Mouse (Mus musculus) hindbrain, embryonic 13.5 days (tissue): ENCODE data around the gene Klhl25. TPM values are rescaled to one million over a fixed set of nuclear protein-coding genes. Genes with fewer than 3 reads are reported as not detected.
"Not testable (repeated sequence)": the region's sequence is repeated elsewhere in the genome, so short reads cannot be mapped to it uniquely, and the experiment has no call there.

Experiments
- ATAC-seq: fragments of 200-750 bp; cut with Nextera tagmentation; 2 replicates; pipeline ENCODE4 v1.8.0; 2017; ENCODE audit warnings: moderate TSS enrichment; ENCODE audit not compliant: low FRiP score
- H3K27ac ChIP-seq: fragments of 300-500 bp; sonication (generic); 2 replicates; pipeline ENCODE4 v1.5.1; 2015; ENCODE audit warnings: inconsistent platforms, mild to moderate bottlenecking, moderate library complexity
- H3K27me3 ChIP-seq: fragments of 300-500 bp; sonication (generic); 2 replicates; pipeline ENCODE4 v1.6.1; 2015; ENCODE audit warnings: mild to moderate bottlenecking, inconsistent platforms
- H3K36me3 ChIP-seq: fragments of 300-500 bp; sonication (generic); 2 replicates; pipeline ENCODE4 v1.6.1; 2015; ENCODE audit warnings: mild to moderate bottlenecking, inconsistent platforms
- H3K4me1 ChIP-seq: fragments of 300-500 bp; sonication (generic); replicated peaks from 2 replicates; pipeline ENCODE4 v1.6.1; 2015; ENCODE audit warnings: inconsistent platforms
- H3K4me2 ChIP-seq: fragments of 300-500 bp; sonication (generic); 2 replicates; pipeline ENCODE4 v1.6.1; 2015; ENCODE audit warnings: inconsistent platforms, mild to moderate bottlenecking, moderate library complexity
- H3K4me3 ChIP-seq: fragments of 300-500 bp; sonication (generic); 2 replicates; pipeline ENCODE4 v1.5.1; 2015; ENCODE audit warnings: mild to moderate bottlenecking, inconsistent platforms
- H3K9ac ChIP-seq: fragments of 300-500 bp; sonication (generic); 2 replicates; pipeline ENCODE4 v1.6.1; 2015; ENCODE audit warnings: mild to moderate bottlenecking, inconsistent platforms
- H3K9me3 ChIP-seq: fragments of 300-500 bp; sonication (generic); 2 replicates; pipeline ENCODE4 v1.6.1; 2016; ENCODE audit warnings: inconsistent platforms
- WGBS: fragments of 180-500 bp; shearing (Covaris S2); methylation state at CpG from one replicate; pipeline ENCODE4 v1.1.7; 2015; 5-methylcytosine and 5-hydroxymethylcytosine counted together
- polyA plus RNA-seq: library from polyadenylated mRNA; unstranded; fragments of >200 nt; fragmentation: Nextera tagmentation; extraction: Ambion mirVana; gene quantifications from 2 replicates; pipeline ENCODE4 v1.2.1, GENCODE M21; 2015

The Klhl25 gene
- polyA plus RNA-seq, 1 experiment from 2014 or later, result 32.9 TPM

- H3K36me3 ChIP-seq, result no peaks in the 10 kb centered on the region
- H3K9ac ChIP-seq, result no peak overlapping the region
- H3K27ac ChIP-seq, result no peak overlapping the region
- no peak overlapping the region for H3K4me3 ChIP-seq
- H3K27me3 ChIP-seq, result no peaks in the 10 kb centered on the region
- 86% methylated on average over 4 of the region's 4 CpGs for WGBS
- ATAC-seq, result no peak
- 0 out of 2 replicates have a peak, but pooled peaks cover 3% of the 10 kb centered on the region for H3K4me1 ChIP-seq
- H3K4me2 ChIP-seq, result no peak overlapping the region
- no peaks in the 10 kb centered on the region for H3K9me3 ChIP-seq
Observed at GRCm38 (mm10) chr7:75917662-75918061, 69.6 kb downstream of the Klhl25 start.

GRCm38 (mm10) chr7:75919745-75920144 lies 71.6 kb downstream of the Klhl25 start:
- H3K27ac ChIP-seq, result not testable (repeated sequence)

More at GRCm38 (mm10) chr7:75919745-75920144, 71.6 kb downstream of the Klhl25 start:
- not testable (repeated sequence) for H3K27me3 ChIP-seq, H3K4me2 ChIP-seq, H3K9me3 ChIP-seq, ATAC-seq, H3K4me1 ChIP-seq, H3K4me3 ChIP-seq, H3K36me3 ChIP-seq, H3K9ac ChIP-seq
- 76% methylated on average over 3 of the region's 3 CpGs for WGBS
